Mouse (Mus musculus) hindbrain, embryonic 16.5 days (tissue): ENCODE measurements at regions not wholly inside any gene's neighbourhood (a gene's known extent, or its start where the extent isn't known, plus 50 kb on each side); places are given as distances from the start of the nearest gene placed in this dataset.

ENCODE experiments used
- ATAC-seq: fragments of 200-750 bp; cut with Nextera tagmentation; 2 replicates; pipeline ENCODE4 v1.8.0; 2017; ENCODE audit warnings: moderate TSS enrichment, moderate library complexity
- H3K27ac ChIP-seq: fragments of 300-500 bp; sonication (generic); 2 replicates; pipeline ENCODE4 v1.5.1; 2014; ENCODE audit warnings: low read depth, mild to moderate bottlenecking, control low read depth, low read length, moderate library complexity
- H3K27me3 ChIP-seq: fragments of 300-500 bp; sonication (generic); replicated peaks from 2 replicates; pipeline ENCODE4 v1.6.1; 2014; ENCODE audit warnings: low read length; ENCODE audit not compliant: control insufficient read depth, insufficient read depth
- H3K36me3 ChIP-seq: fragments of 300-500 bp; sonication (generic); 2 replicates; pipeline ENCODE4 v1.6.1; 2014; ENCODE audit warnings: mild to moderate bottlenecking, low read length, moderate library complexity, mixed read lengths; ENCODE audit not compliant: control insufficient read depth, insufficient read depth
- H3K4me1 ChIP-seq: fragments of 300-500 bp; sonication (generic); 2 replicates; pipeline ENCODE4 v1.6.1; 2014; ENCODE audit warnings: low read depth, low read length; ENCODE audit not compliant: control insufficient read depth, insufficient read depth
- H3K4me2 ChIP-seq: fragments of 300-500 bp; sonication (generic); 2 replicates; pipeline ENCODE4 v1.6.1; 2014; ENCODE audit warnings: mild to moderate bottlenecking, low read length, control low read depth, moderate library complexity
- H3K4me3 ChIP-seq: fragments of 300-500 bp; sonication (generic); 2 replicates; pipeline ENCODE4 v1.5.1; 2014; ENCODE audit warnings: mild to moderate bottlenecking, low read length, control low read depth, moderate library complexity
- H3K9ac ChIP-seq: fragments of 300-500 bp; sonication (generic); 2 replicates; pipeline ENCODE4 v1.6.1; 2014; ENCODE audit warnings: low read depth, mild to moderate bottlenecking, control low read depth, low read length, moderate library complexity
- H3K9me3 ChIP-seq: fragments of 300-500 bp; sonication (generic); 2 replicates; pipeline ENCODE4 v1.6.1; 2014; ENCODE audit warnings: mild to moderate bottlenecking, low read length, moderate library complexity; ENCODE audit not compliant: control insufficient read depth
- WGBS: fragments of 180-500 bp; shearing (Covaris S2); extraction: QIAGEN DNeasy Blood & Tissue Kit; methylation state at CpG from one replicate; pipeline ENCODE4 v1.1.7; 2014; 5-methylcytosine and 5-hydroxymethylcytosine counted together

GRCm38 (mm10) chrX:16421159-16421558 is 101.5 kb upstream of the Cypt1 start:
- Histone ChIP-seq H3K36me3 (no peaks in the 10 kb centered on the region), H3K9me3 (no peaks in the 10 kb centered on the region), H3K4me1 (no peaks in the 10 kb centered on the region), H3K27me3 (no peaks in the 10 kb centered on the region), H3K27ac (no peak overlapping the region), H3K9ac (no peak overlapping the region), H3K4me2 (no peak overlapping the region), H3K4me3 (no peak overlapping the region)
- peak; percentile 58 for ATAC-seq

GRCm38 (mm10) chrX:16421663-16422062 is 101.0 kb upstream of the Cypt1 start:
- Histone ChIP-seq H3K4me2 (no peak overlapping the region), H3K4me1 (no peaks in the 10 kb centered on the region), H3K27me3 (no peaks in the 10 kb centered on the region), H3K9me3 (no peaks in the 10 kb centered on the region), H3K9ac (no peak overlapping the region), H3K36me3 (no peaks in the 10 kb centered on the region), H3K27ac (no peak overlapping the region), H3K4me3 (no peak overlapping the region)
- ATAC-seq, result no peak

- H3K4me1 ChIP-seq, result no peaks in the 10 kb centered on the region
- H3K27me3 ChIP-seq, result no peaks in the 10 kb centered on the region
- H3K27ac ChIP-seq, result no peak overlapping the region
- H3K4me3 ChIP-seq, result no peak overlapping the region
- H3K36me3 ChIP-seq, result no peaks in the 10 kb centered on the region
- H3K9me3 ChIP-seq, result no peaks in the 10 kb centered on the region
- WGBS, result 86% methylated on average over 1 of the region's 1 CpGs
- no peak for ATAC-seq
- H3K9ac ChIP-seq, result no peak overlapping the region
- no peak overlapping the region for H3K4me2 ChIP-seq
Observed at GRCm38 (mm10) chrX:16438088-16438487, 84.6 kb upstream of the Cypt1 start.

GRCm38 (mm10) chrX:16450496-16451078 is 72.1 kb upstream of the Cypt1 start:
- Histone ChIP-seq H3K4me3 (no peak overlapping the region), H3K4me2 (peak overlapping the region; percentile 22; the same call in 1 of the 2 replicates), H3K27me3 (no peaks in the 10 kb centered on the region), H3K4me1 (no peaks in the 10 kb centered on the region), H3K9ac (no peak overlapping the region), H3K9me3 (no peaks in the 10 kb centered on the region), H3K36me3 (no peaks in the 10 kb centered on the region), H3K27ac (no peak overlapping the region)
- 7% methylated on average over 2 of the region's 2 CpGs for WGBS
- ATAC-seq, result peak; percentile 79; the same call in 1 of the 2 replicates
